Mouse (Mus musculus) embryonic fibroblast, embryonic 13.5 days (primary cell): ENCODE measurements at regions not wholly inside any gene's neighbourhood (a gene's known extent, or its start where the extent isn't known, plus 50 kb on each side); places are given as distances from the start of the nearest gene placed in this dataset.

ENCODE experiments used
- CTCF ChIP-seq: IDR thresholded peaks from 2 replicates; pipeline ENCODE4 v1.5.1; 2011; ENCODE audit warnings: mild to moderate bottlenecking, control low read depth, low read length, moderate library complexity, borderline replicate concordance; ENCODE audit not compliant: insufficient read depth
- POLR2A ChIP-seq: IDR thresholded peaks from 2 replicates; pipeline ENCODE4 v1.6.1; 2011; ENCODE audit warnings: low read depth, mild to moderate bottlenecking, control low read depth, low read length, moderate library complexity

GRCm38 (mm10) chr13:101408885-101409284 lies 359.1 kb downstream of the Pik3r1 start:
- no peak for TF ChIP-seq CTCF
- no peak for TF ChIP-seq POLR2A
